Comparison of ENCODE assay signal across 9 mouse cellular contexts in genomic region chr1:138844166-138844565, GRCm38 (mm10). TPM values are rescaled to one million over a fixed set of nuclear protein-coding genes. Genes with fewer than 3 reads are reported as not detected.
A peak's percentile ranks its signal among the peaks of the same experiment; 100 is the strongest.
DNase-seq lines count a peak whose midpoint lies in the region; ATAC-seq and TF ChIP-seq lines count a peak whose summit lies in the region.
"Had no signal": no experiment of that assay in that cellular context is flagged by ENCODE, and none has a peak within 500 bp of the region (broad histone marks: within the 10 kb centered on the region; RNA-seq: fewer than 3 reads in every experiment).

No protein-coding gene starts in this region.

- TF ChIP-seq EP300 in heart, adult 2 months (IDR thresholded peaks at IDR 0.05; ENCODE audit: insufficient read depth, low read depth, low read length): no peak

- no peak overlapping the region for H3K27ac ChIP-seq in heart, embryonic 12.5 days (ENCODE audit: poor library complexity, severe bottlenecking)
- H3K27ac ChIP-seq in heart, adult 2 months: no peak overlapping the region
- peak overlapping the region; percentile 61; the same call in 1 of the 2 replicates for H3K27ac ChIP-seq in hindbrain, embryonic 13.5 days
- peak overlapping the region; percentile 96 for H3K27ac ChIP-seq in midbrain, embryonic 13.5 days

- no peak for TF ChIP-seq CTCF in heart, adult 2 months (IDR thresholded peaks at IDR 0.05)
- no peak for TF ChIP-seq CTCF in brain, embryonic 14.5 days (IDR thresholded peaks at IDR 0.05; ENCODE audit: borderline replicate concordance, extremely low read depth, insufficient read depth, insufficient read length)

- H3K79me2 ChIP-seq in heart, adult 2 months (replicated peaks; ENCODE audit: control insufficient read depth, insufficient read depth, low read length): no peaks in the 10 kb centered on the region

- H3K4me3 ChIP-seq in heart, embryonic 12.5 days: peak overlapping the region; percentile 43
- no peak overlapping the region for H3K4me3 ChIP-seq in heart, adult 2 months
- H3K4me3 ChIP-seq in hindbrain, embryonic 13.5 days: peak overlapping the region; percentile 38
- peak overlapping the region; percentile 55 for H3K4me3 ChIP-seq in midbrain, embryonic 13.5 days (replicated peaks)

- no peak for DNase-seq in heart, adult 2 months
- DNase-seq in brain, embryonic 14.5 days (ENCODE audit: low read depth): peak; percentile 86
- DNase-seq in cerebellum, adult 9-10 months: no peak
- DNase-seq in layer of hippocampus, adult 11-12 months (ENCODE audit: low spot score): no peak

- no peak for TF ChIP-seq POLR2A in heart, adult 2 months (IDR thresholded peaks at IDR 0.05; ENCODE audit: insufficient read depth, low read depth, low read length)
- TF ChIP-seq POLR2A in brain, embryonic 14.5 days (IDR thresholded peaks at IDR 0.05; ENCODE audit: borderline replicate concordance, extremely low read depth, insufficient read depth, insufficient read length, poor library complexity, severe bottlenecking): no peak

- no peak overlapping the region for H3K9ac ChIP-seq in heart, embryonic 12.5 days
- H3K9ac ChIP-seq in heart, adult 2 months (ENCODE audit: low read depth, low read length): no peak overlapping the region
- H3K9ac ChIP-seq in hindbrain, embryonic 13.5 days: peak overlapping the region; percentile 61; the same call in 1 of the 2 replicates
- H3K9ac ChIP-seq in midbrain, embryonic 13.5 days (replicated peaks): peak overlapping the region; percentile 95

- peaks cover 65% of the 10 kb centered on the region for H3K27me3 ChIP-seq in heart, embryonic 12.5 days (replicated peaks)
- peaks cover 53% of the 10 kb centered on the region for H3K27me3 ChIP-seq in heart, adult 2 months (ENCODE audit: control insufficient read depth, insufficient read depth, low read length)
- H3K27me3 ChIP-seq in hindbrain, embryonic 13.5 days: peaks cover 85% of the 10 kb centered on the region
- peaks cover 72% of the 10 kb centered on the region for H3K27me3 ChIP-seq in midbrain, embryonic 13.5 days

- intact Hi-C loops in heart, adult 2 months (cut with DNase I): loop anchor here (10.0 kb wide), 1 partner anchor 581 kb away; the partner anchor contains the start of gene Zbtb41

- no peak for ATAC-seq in heart, embryonic 12.5 days (ENCODE audit: insufficient number of reproducible peaks, low FRiP score)
- ATAC-seq in hindbrain, embryonic 13.5 days (ENCODE audit: low FRiP score): no peak
- ATAC-seq in midbrain, embryonic 13.5 days: no peak
- no peak for ATAC-seq in frontal cortex, adult (ENCODE audit: low TSS enrichment)

- H3K4me2 ChIP-seq in heart, embryonic 12.5 days: peak overlapping the region; percentile 71
- peak overlapping the region; percentile 51 for H3K4me2 ChIP-seq in hindbrain, embryonic 13.5 days
- H3K4me2 ChIP-seq in midbrain, embryonic 13.5 days (replicated peaks): peak overlapping the region; percentile 67

- no peaks in the 10 kb centered on the region for H3K9me3 ChIP-seq in heart, embryonic 12.5 days (replicated peaks)
- H3K9me3 ChIP-seq in hindbrain, embryonic 13.5 days: no peaks in the 10 kb centered on the region
- H3K9me3 ChIP-seq in midbrain, embryonic 13.5 days: no peaks in the 10 kb centered on the region

- H3K4me1 ChIP-seq in heart, embryonic 12.5 days (replicated peaks): peaks cover 45% of the 10 kb centered on the region
- peaks cover 3% of the 10 kb centered on the region for H3K4me1 ChIP-seq in heart, adult 2 months (ENCODE audit: control insufficient read depth, insufficient read depth, low read length)
- peaks cover 36% of the 10 kb centered on the region for H3K4me1 ChIP-seq in hindbrain, embryonic 13.5 days (replicated peaks)
- peaks cover 38% of the 10 kb centered on the region for H3K4me1 ChIP-seq in midbrain, embryonic 13.5 days (replicated peaks)

- no peaks in the 10 kb centered on the region for H3K36me3 ChIP-seq in heart, embryonic 12.5 days
- no peaks in the 10 kb centered on the region for H3K36me3 ChIP-seq in heart, adult 2 months (ENCODE audit: control insufficient read depth, insufficient read depth, low read length)
- H3K36me3 ChIP-seq in hindbrain, embryonic 13.5 days: no peaks in the 10 kb centered on the region
- no peaks in the 10 kb centered on the region for H3K36me3 ChIP-seq in midbrain, embryonic 13.5 days

- 8% methylated on average over 3 of the region's 3 CpGs for WGBS in heart, embryonic 12.5 days
- 45% methylated on average over 3 of the region's 3 CpGs for WGBS in heart, adult 2 months
- 0% methylated on average over 3 of the region's 3 CpGs for WGBS in hindbrain, embryonic 13.5 days
- 0% methylated on average over 3 of the region's 3 CpGs for WGBS in midbrain, embryonic 13.5 days

RNA-seq across cellular contexts. Expression of gene Lhx9, which starts 4.2 kb away (rescaled TPM):
- 1.0 and 1.2 TPM in 2 replicates for polyA plus RNA-seq in heart, embryonic 12.5 days (2016; fragmentation: Nextera tagmentation; extraction: Ambion mirVana)
- total RNA-seq in heart, adult 2 months (2021): not detected
- polyA plus RNA-seq in heart, adult 2 months (2012; rRNA removed): not detected in 2 replicates
- polyA plus RNA-seq in brain, embryonic 14.5 days (2012; rRNA removed): 62.8 and 83.9 TPM in 2 replicates
- 20.5 and 26.4 TPM in 2 replicates for polyA plus RNA-seq in hindbrain, embryonic 13.5 days (2015; fragmentation: Nextera tagmentation; extraction: Ambion mirVana)
- polyA plus RNA-seq in midbrain, embryonic 13.5 days (2015; fragmentation: Nextera tagmentation; extraction: Ambion mirVana): 132 and 143 TPM in 2 replicates
- polyA plus RNA-seq: large intestine, adult 2 months had no signal

RNA-seq across cellular contexts. Expression of gene 2310009B15Rik, which starts 12.5 kb away (rescaled TPM):
- 26.6 and 31.3 TPM in 2 replicates for polyA plus RNA-seq in heart, embryonic 12.5 days (2016; fragmentation: Nextera tagmentation; extraction: Ambion mirVana)
- total RNA-seq in heart, adult 2 months (2021): 1 to 10 TPM; 8.0 to 8.3 TPM
- polyA plus RNA-seq in heart, adult 2 months (2012; rRNA removed): 12.2 and 13.1 TPM in 2 replicates
- 38.6 and 65.3 TPM in 2 replicates for polyA plus RNA-seq in brain, embryonic 14.5 days (2012; rRNA removed)
- polyA plus RNA-seq in hindbrain, embryonic 13.5 days (2015; fragmentation: Nextera tagmentation; extraction: Ambion mirVana): 35.4 and 37.1 TPM in 2 replicates
- 50.8 and 53.7 TPM in 2 replicates for polyA plus RNA-seq in midbrain, embryonic 13.5 days (2015; fragmentation: Nextera tagmentation; extraction: Ambion mirVana)

Comparison
In these comparisons a context has a peak if more than half of its experiments do, and no peak if none do; other contexts are left out.
1. H3K27ac ChIP-seq: peak in hindbrain, embryonic 13.5 days (single experiment) and midbrain, embryonic 13.5 days (single experiment); none in heart, embryonic 12.5 days (single experiment) and heart, adult 2 months (single experiment).
2. H3K9ac ChIP-seq: peak in hindbrain, embryonic 13.5 days (single experiment) and midbrain, embryonic 13.5 days (single experiment); none in heart, embryonic 12.5 days (single experiment) and heart, adult 2 months (single experiment).
3. Peak in every context shown above with its lines, with median percentiles within 50 percentile points of each other: H3K4me2 ChIP-seq.